Mouse (Mus musculus): Measurements from ENCODE around the gene Zc3h18.
A peak's percentile ranks its signal among the peaks of the same experiment; 100 is the strongest.

The Zc3h18 gene

GRCm38 (mm10) chr8:122347811-122348552 lies 28.4 kb upstream of the Zc3h18 start:
- peak; percentile 42 for DNase-seq (ENCODE audit: low read depth, low spot score)

- no peak for DNase-seq (ENCODE audit: low read depth, low spot score)
Measured at GRCm38 (mm10) chr8:122349357-122350297, 26.8 kb upstream of the Zc3h18 start.

GRCm38 (mm10) chr8:122350309-122351089 lies 25.9 kb upstream of the Zc3h18 start:
- no peak for DNase-seq (ENCODE audit: low read depth, low spot score)

- no peak for DNase-seq (ENCODE audit: low read depth, low spot score)
Measured at GRCm38 (mm10) chr8:122354157-122354556, 22.3 kb upstream of the Zc3h18 start.

GRCm38 (mm10) chr8:122355642-122356606 lies 20.5 kb upstream of the Zc3h18 start:
- DNase-seq (ENCODE audit: low read depth, low spot score), result no peak

- no peak for DNase-seq (ENCODE audit: low read depth, low spot score)
Measured at GRCm38 (mm10) chr8:122357202-122357601, 19.2 kb upstream of the Zc3h18 start.

GRCm38 (mm10) chr8:122357641-122358040 lies 18.8 kb upstream of the Zc3h18 start:
- DNase-seq (ENCODE audit: low read depth, low spot score), result no peak

GRCm38 (mm10) chr8:122359111-122359775 lies 17.2 kb upstream of the Zc3h18 start:
- no peak for DNase-seq (ENCODE audit: low read depth, low spot score)

- DNase-seq (ENCODE audit: low read depth, low spot score), result no peak
Measured at GRCm38 (mm10) chr8:122360696-122361416, 15.6 kb upstream of the Zc3h18 start, which contains the start of gene Trhr2. Gene Trhr2 (minus strand): TSS chr8:122360746.

- no peak for DNase-seq (ENCODE audit: low read depth, low spot score)
Measured at GRCm38 (mm10) chr8:122362271-122362670, 14.1 kb upstream of the Zc3h18 start.

GRCm38 (mm10) chr8:122362967-122363366 lies 13.4 kb upstream of the Zc3h18 start:
- DNase-seq (ENCODE audit: low read depth, low spot score), result no peak

- DNase-seq (ENCODE audit: low read depth, low spot score), result no peak
Measured at GRCm38 (mm10) chr8:122368494-122368893, 7.9 kb upstream of the Zc3h18 start.

GRCm38 (mm10) chr8:122369665-122370064 lies 6.7 kb upstream of the Zc3h18 start:
- no peak for DNase-seq (ENCODE audit: low read depth, low spot score)

- DNase-seq (ENCODE audit: low read depth, low spot score), result no peak
Measured at GRCm38 (mm10) chr8:122371706-122372105, 4.7 kb upstream of the Zc3h18 start.

GRCm38 (mm10) chr8:122375320-122375719 lies 1.1 kb upstream of the Zc3h18 start:
- DNase-seq (ENCODE audit: low read depth, low spot score), result no peak

- no peak for DNase-seq (ENCODE audit: low read depth, low spot score)
Measured at GRCm38 (mm10) chr8:122375751-122376364, 551 bp upstream of the Zc3h18 start.

GRCm38 (mm10) chr8:122383039-122383438 lies 6.6 kb downstream of the Zc3h18 start:
- DNase-seq (ENCODE audit: low read depth, low spot score), result no peak

GRCm38 (mm10) chr8:122389357-122389756 lies 12.9 kb downstream of the Zc3h18 start:
- DNase-seq (ENCODE audit: low read depth, low spot score), result no peak

GRCm38 (mm10) chr8:122390758-122391157 lies 14.3 kb downstream of the Zc3h18 start:
- no peak for DNase-seq (ENCODE audit: low read depth, low spot score)

All from brain, embryonic 18.5 days (tissue).